ENCODE assay signal across 8 mouse cellular contexts in genomic region chr3:78948171-78948570, GRCm38 (mm10).
DNase-seq lines count a peak whose midpoint lies in the region; ATAC-seq and TF ChIP-seq lines count a peak whose summit lies in the region.

No protein-coding gene starts in this region.

- no peak overlapping the region for H3K4me3 ChIP-seq in midbrain, embryonic 10.5 days
- no peak overlapping the region for H3K4me3 ChIP-seq in midbrain, embryonic 15.5 days
- no peak overlapping the region for H3K4me3 ChIP-seq in hindbrain, postnatal 0 days (ENCODE audit: low read length)
- no peak overlapping the region for H3K4me3 ChIP-seq in limb, embryonic 11.5 days (ENCODE audit: low read depth, low read length)

- H3K9ac ChIP-seq in midbrain, embryonic 15.5 days = no peak overlapping the region
- H3K9ac ChIP-seq in hindbrain, postnatal 0 days (replicated peaks; ENCODE audit: low read length) = no peak overlapping the region
- H3K9ac ChIP-seq in limb, embryonic 11.5 days (ENCODE audit: low read length) = no peak overlapping the region

- no peak overlapping the region for H3K27ac ChIP-seq in midbrain, embryonic 10.5 days (replicated peaks)
- H3K27ac ChIP-seq in midbrain, embryonic 15.5 days = no peak overlapping the region
- no peak overlapping the region for H3K27ac ChIP-seq in hindbrain, postnatal 0 days
- H3K27ac ChIP-seq in limb, embryonic 11.5 days (replicated peaks; ENCODE audit: low read depth, low read length) = no peak overlapping the region

- peak; percentile 46 for DNase-seq in midbrain, embryonic 10.5 days (ENCODE audit: low spot score)
- DNase-seq in T-cell, adult 2 months (ENCODE audit: low spot score) = peak; percentile 46
- DNase-seq in embryo, embryonic 10 days (ENCODE audit: low spot score) = peak; percentile 77
- DNase-seq in hindbrain, postnatal 0 days (ENCODE audit: low spot score) = peak; percentile 86
- peak; percentile 65 for DNase-seq in limb, embryonic 11.5 days (ENCODE audit: low spot score)
- peak; percentile 77 for DNase-seq in retina, postnatal 1 day

- H3K36me3 ChIP-seq in midbrain, embryonic 10.5 days = no peaks in the 10 kb centered on the region
- no peaks in the 10 kb centered on the region for H3K36me3 ChIP-seq in midbrain, embryonic 15.5 days (replicated peaks)
- H3K36me3 ChIP-seq in hindbrain, postnatal 0 days (ENCODE audit: insufficient read depth, low read length) = no peaks in the 10 kb centered on the region
- H3K36me3 ChIP-seq in limb, embryonic 11.5 days (ENCODE audit: control insufficient read depth, insufficient read depth, low read length) = no peaks in the 10 kb centered on the region

- H3K4me2 ChIP-seq in midbrain, embryonic 15.5 days = no peak overlapping the region
- H3K4me2 ChIP-seq in hindbrain, postnatal 0 days (ENCODE audit: low read depth, low read length) = no peak overlapping the region
- no peak overlapping the region for H3K4me2 ChIP-seq in limb, embryonic 11.5 days (ENCODE audit: low read depth, severe bottlenecking)

- H3K9me3 ChIP-seq in midbrain, embryonic 10.5 days (replicated peaks) = no peaks in the 10 kb centered on the region
- no peaks in the 10 kb centered on the region for H3K9me3 ChIP-seq in midbrain, embryonic 15.5 days
- no peaks in the 10 kb centered on the region for H3K9me3 ChIP-seq in hindbrain, postnatal 0 days (ENCODE audit: low read length)
- H3K9me3 ChIP-seq in limb, embryonic 11.5 days (ENCODE audit: control insufficient read depth, low read length) = no peaks in the 10 kb centered on the region

- no peaks in the 10 kb centered on the region for H3K4me1 ChIP-seq in midbrain, embryonic 10.5 days
- no peaks in the 10 kb centered on the region for H3K4me1 ChIP-seq in midbrain, embryonic 15.5 days
- no peaks in the 10 kb centered on the region for H3K4me1 ChIP-seq in hindbrain, postnatal 0 days (ENCODE audit: insufficient read depth, low read length)
- no peaks in the 10 kb centered on the region for H3K4me1 ChIP-seq in limb, embryonic 11.5 days (ENCODE audit: control insufficient read depth, insufficient read depth, low read length)

- H3K27me3 ChIP-seq in midbrain, embryonic 10.5 days (ENCODE audit: low read depth, poor library complexity, severe bottlenecking) = no peaks in the 10 kb centered on the region
- no peaks in the 10 kb centered on the region for H3K27me3 ChIP-seq in midbrain, embryonic 15.5 days (replicated peaks)
- no peaks in the 10 kb centered on the region for H3K27me3 ChIP-seq in hindbrain, postnatal 0 days (ENCODE audit: insufficient read depth, low read length)
- H3K27me3 ChIP-seq in limb, embryonic 11.5 days (ENCODE audit: control insufficient read depth, insufficient read depth, low read length) = no peaks in the 10 kb centered on the region

- no peak for ATAC-seq in midbrain, embryonic 15.5 days (replicated peaks)
- 0 out of 2 replicates have a peak, but pooled peaks have one; percentile 18 for ATAC-seq in hindbrain, postnatal 0 days
- ATAC-seq in limb, embryonic 11.5 days (ENCODE audit: insufficient number of reproducible peaks, low FRiP score, low TSS enrichment, low read depth) = no peak
- ATAC-seq in erythroid progenitor cell, adult 5-6 weeks (replicated peaks; ENCODE audit: low FRiP score, poor library complexity, severe bottlenecking) = no peak

- WGBS in midbrain, embryonic 10.5 days = 44% methylated on average over 8 of the region's 8 CpGs
- 35% methylated on average over 8 of the region's 8 CpGs for WGBS in midbrain, embryonic 15.5 days
- WGBS in hindbrain, postnatal 0 days = 29% methylated on average over 8 of the region's 8 CpGs
- 43% methylated on average over 8 of the region's 8 CpGs for WGBS in limb, embryonic 11.5 days

- peak; percentile 80 for TF ChIP-seq CTCF in hindbrain, postnatal 0 days (IDR thresholded peaks at IDR 0.05; ENCODE audit: low read depth)
